Mouse (Mus musculus) olfactory bulb, adult 2 months (tissue): Measurements from ENCODE around the gene 1700014D04Rik.

Experiments
- CTCF ChIP-seq: fragments of 200-500 bp; IDR thresholded peaks from 2 replicates; pipeline ENCODE4 v1.5.1; 2012; ENCODE audit warnings: low read depth, mild to moderate bottlenecking, low read length, moderate library complexity; ENCODE audit not compliant: insufficient read depth
- POLR2A ChIP-seq: fragments of 200-500 bp; IDR thresholded peaks from 2 replicates; pipeline ENCODE4 v1.6.1; 2012; ENCODE audit warnings: mild to moderate bottlenecking, low read depth, low read length, moderate library complexity; ENCODE audit not compliant: insufficient read depth

- TF ChIP-seq CTCF, result no peak
- TF ChIP-seq POLR2A, result no peak
These were observed 49.4 kb upstream of the 1700014D04Rik start for GRCm38 (mm10) chr13:59795807-59796465.
